Mouse (Mus musculus) CH12.LX (cell line): ENCODE measurements around the gene Sptbn4. TPM values are rescaled to one million over a fixed set of nuclear protein-coding genes. Genes with fewer than 3 reads are reported as not detected.

Source experiments
- DNase-seq: peaks from one replicate; pipeline ENCODE4 v3.0.0-alpha.2; 2013; ENCODE audit errors: extremely low read depth
- H3K27ac ChIP-seq: 2 replicates; pipeline ENCODE4 v1.5.1; 2012; ENCODE audit warnings: low read depth, mild to moderate bottlenecking, control low read depth, moderate library complexity; ENCODE audit not compliant: insufficient read depth
- H3K27me3 ChIP-seq: replicated peaks from 2 replicates; pipeline ENCODE3; 2012; ENCODE audit warnings: inconsistent platforms
- H3K36me3 ChIP-seq, 2 experiments: replicated peaks in 1 of 2; 2 replicates each; pipeline versions ENCODE3 to v1.6.1; 2012; ENCODE audit warnings: inconsistent platforms in 1 of 2, low read length in 1 of 2, mild to moderate bottlenecking in 1 of 2, mixed read lengths in 1 of 2, moderate library complexity in 1 of 2; ENCODE audit not compliant: control insufficient read depth in 1 of 2, insufficient read depth in 1 of 2
- H3K4me1 ChIP-seq, 2 experiments: 2 replicates each; pipeline ENCODE4 v1.6.1; 2012; ENCODE audit warnings: inconsistent platforms in 1 of 2, moderate library complexity in 1 of 2; ENCODE audit not compliant: insufficient read depth in 2 of 2, control insufficient read depth in 1 of 2
- H3K4me2 ChIP-seq: 2 replicates; pipeline ENCODE4 v1.6.1; 2012; ENCODE audit warnings: low read depth, mild to moderate bottlenecking, control low read depth; ENCODE audit not compliant: poor library complexity, insufficient read depth, severe bottlenecking
- H3K4me3 ChIP-seq, 3 experiments: fragments of 150-350 bp in 1 of 3; sonication (generic) in 1 of 3; replicated peaks in 1 of 3; 2 replicates each; pipeline versions ENCODE3 to v1.5.1; 2011 to 2012; ENCODE audit warnings: low read depth in 2 of 3, low read length in 2 of 3, mild to moderate bottlenecking in 2 of 3, moderate library complexity in 2 of 3, control low read depth in 1 of 3, improper control_type of control experiment in 1 of 3, inconsistent platforms in 1 of 3, mixed read lengths in 1 of 3; ENCODE audit not compliant: poor library complexity in 1 of 3
- H3K79me2 ChIP-seq: replicated peaks from 2 replicates; pipeline ENCODE4 v1.6.1; 2012; ENCODE audit warnings: mild to moderate bottlenecking, moderate library complexity; ENCODE audit not compliant: control insufficient read depth, poor library complexity, insufficient read depth, severe bottlenecking; ENCODE audit errors: extremely low read depth
- H3K9ac ChIP-seq: 2 replicates; pipeline ENCODE4 v1.6.1; 2012; ENCODE audit warnings: low read depth, mild to moderate bottlenecking, control low read depth, moderate library complexity; ENCODE audit not compliant: insufficient read depth
- H3K9me3 ChIP-seq: replicated peaks from 2 replicates; pipeline ENCODE3; 2012; ENCODE audit warnings: low read length, inconsistent platforms, mixed read lengths
- BHLHE40 ChIP-seq: IDR thresholded peaks from 2 replicates; pipeline ENCODE4 v1.6.1; 2011; ENCODE audit warnings: mild to moderate bottlenecking, low read depth, low read length, improper control_type of control experiment
- CHD2 ChIP-seq: IDR thresholded peaks from 2 replicates; pipeline ENCODE4 v1.6.1; 2011; ENCODE audit warnings: low read length, improper control_type of control experiment
- CTCF ChIP-seq, 2 experiments: IDR thresholded peaks in 1 of 2; conservative IDR thresholded peaks in 1 of 2; 2 replicates each; pipeline ENCODE4 v1.5.1; 2011 to 2012; ENCODE audit warnings: low read depth in 2 of 2, low read length in 2 of 2, improper control_type of control experiment in 1 of 2, inconsistent platforms in 1 of 2, mild to moderate bottlenecking in 1 of 2, moderate library complexity in 1 of 2
- ELF1 ChIP-seq: IDR thresholded peaks from 2 replicates; pipeline ENCODE4 v1.6.1; 2014; ENCODE audit warnings: low read depth, mild to moderate bottlenecking, inconsistent platforms, low read length, improper control_type of control experiment
- ETS1 ChIP-seq: conservative IDR thresholded peaks from 2 replicates; pipeline ENCODE4 v1.6.1; 2012; ENCODE audit warnings: low read depth, mild to moderate bottlenecking, inconsistent platforms, low read length, improper control_type of control experiment, moderate library complexity
- GABPA ChIP-seq: IDR thresholded peaks from 2 replicates; pipeline ENCODE4 v1.6.1; 2012; ENCODE audit warnings: low read depth, low read length, improper control_type of control experiment, inconsistent platforms; ENCODE audit not compliant: insufficient replicate concordance
- HCFC1 ChIP-seq: IDR thresholded peaks from 2 replicates; pipeline ENCODE4 v1.6.1; 2012; ENCODE audit warnings: low read depth, mild to moderate bottlenecking, inconsistent platforms, low read length, improper control_type of control experiment
- JUND ChIP-seq: conservative IDR thresholded peaks from 2 replicates; pipeline ENCODE4 v1.6.1; 2011; ENCODE audit warnings: low read depth, low read length, improper control_type of control experiment
- KAT2A ChIP-seq: IDR thresholded peaks from 2 replicates; pipeline ENCODE4 v1.6.1; 2012; ENCODE audit warnings: low read length, improper control_type of control experiment, inconsistent platforms; ENCODE audit not compliant: insufficient replicate concordance
- MAZ ChIP-seq: IDR thresholded peaks from 2 replicates; pipeline ENCODE4 v1.6.1; 2012; ENCODE audit warnings: low read depth, mild to moderate bottlenecking, inconsistent platforms, low read length, improper control_type of control experiment, moderate library complexity
- MEF2A ChIP-seq: IDR thresholded peaks from 2 replicates; pipeline ENCODE4 v1.6.1; 2014; ENCODE audit warnings: low read depth, mild to moderate bottlenecking, inconsistent platforms, low read length, improper control_type of control experiment, borderline replicate concordance
- MXI1 ChIP-seq: IDR thresholded peaks from 2 replicates; pipeline ENCODE4 v1.6.1; 2011; ENCODE audit warnings: mild to moderate bottlenecking, low read depth, low read length, improper control_type of control experiment
- MYC ChIP-seq: IDR thresholded peaks from 2 replicates; pipeline ENCODE4 v1.6.1; 2011; ENCODE audit warnings: low read depth, mild to moderate bottlenecking, improper control_type of control experiment, low read length
- NRF1 ChIP-seq: IDR thresholded peaks from 2 replicates; pipeline ENCODE4 v1.6.1; 2014; ENCODE audit warnings: low read depth, mild to moderate bottlenecking, inconsistent platforms, low read length, improper control_type of control experiment, moderate library complexity
- PAX5 ChIP-seq: IDR thresholded peaks from 2 replicates; pipeline ENCODE4 v1.6.1; 2012; ENCODE audit warnings: low read length, inconsistent platforms, mixed read lengths
- POLR2A ChIP-seq: IDR thresholded peaks from 2 replicates; pipeline ENCODE4 v1.6.1; 2011; ENCODE audit warnings: low read depth, mild to moderate bottlenecking, improper control_type of control experiment, low read length
- POLR2AphosphoS2 ChIP-seq: IDR thresholded peaks from 2 replicates; pipeline ENCODE4 v1.6.1; 2011; ENCODE audit warnings: low read depth, low read length, improper control_type of control experiment
- RAD21 ChIP-seq: IDR thresholded peaks from 2 replicates; pipeline ENCODE4 v1.6.1; 2011; ENCODE audit warnings: low read depth, mild to moderate bottlenecking, low read length, improper control_type of control experiment, moderate library complexity
- SIN3A ChIP-seq: IDR thresholded peaks from 2 replicates; pipeline ENCODE4 v1.6.1; 2012; ENCODE audit warnings: low read length, improper control_type of control experiment, inconsistent platforms
- SMC3 ChIP-seq: IDR thresholded peaks from 2 replicates; pipeline ENCODE4 v1.6.1; 2011; ENCODE audit warnings: low read depth, low read length, improper control_type of control experiment
- UBTF ChIP-seq: IDR thresholded peaks from 2 replicates; pipeline ENCODE4 v1.6.1; 2012; ENCODE audit warnings: low read depth, mild to moderate bottlenecking, inconsistent platforms, low read length, improper control_type of control experiment, moderate library complexity
- USF1 ChIP-seq: IDR thresholded peaks from 2 replicates; pipeline ENCODE4 v1.6.1; 2014; ENCODE audit warnings: low read depth, mild to moderate bottlenecking, inconsistent platforms, low read length, improper control_type of control experiment
- USF2 ChIP-seq: conservative IDR thresholded peaks from 2 replicates; pipeline ENCODE4 v1.6.1; 2011; ENCODE audit warnings: low read depth, low read length, improper control_type of control experiment
- ZKSCAN1 ChIP-seq: IDR thresholded peaks from 2 replicates; pipeline ENCODE4 v1.6.1; 2012; ENCODE audit warnings: low read depth, inconsistent platforms, low read length, improper control_type of control experiment, borderline replicate concordance
- ZMIZ1 ChIP-seq: IDR thresholded peaks from 2 replicates; pipeline ENCODE4 v1.6.1; 2012; ENCODE audit warnings: low read depth, mild to moderate bottlenecking, inconsistent platforms, low read length, improper control_type of control experiment
- dilution Hi-C: fragments of 300-500 bp; cut with MboI; formaldehyde crosslinking; loops from 2 replicates; pipeline ENCODE4 v1.14.3; 2020; ENCODE audit warnings: low sequenced_read_pairs; ENCODE audit not compliant: extremely low pct_unique_long_range_greater_than_20kb, extremely low pct_ligation_motif_present
- in situ Hi-C: fragments of 300-500 bp; cut with MboI; formaldehyde crosslinking; loops from 3 replicates; pipeline ENCODE4 v1.14.3; 2019; ENCODE audit warnings: low sequenced_read_pairs, low pct_ligation_motif_present, low pct_unique_long_range_greater_than_20kb, mixed read lengths
- polyA plus RNA-seq: library from polyadenylated mRNA; unstranded; fragments of >175 nt; gene quantifications from 2 replicates; pipeline ENCODE4 v1.2.1, GENCODE M21; 2012; ENCODE audit warnings: low read depth; ENCODE audit not compliant: insufficient read length
- total RNA-seq, 2 experiments: library from RNA; depleted of rRNA; stranded (reverse); fragments of 300-350 nt in 1 of 2; fragments of >200 nt in 1 of 2; gene quantifications; 2 replicates each; pipeline ENCODE4 v1.2.3; 2012 to 2014

Sptbn4 gene
- total and polyA plus RNA-seq, 3 experiments, result 0.21 to 0.38 (median 0.24) TPM

DNA sequence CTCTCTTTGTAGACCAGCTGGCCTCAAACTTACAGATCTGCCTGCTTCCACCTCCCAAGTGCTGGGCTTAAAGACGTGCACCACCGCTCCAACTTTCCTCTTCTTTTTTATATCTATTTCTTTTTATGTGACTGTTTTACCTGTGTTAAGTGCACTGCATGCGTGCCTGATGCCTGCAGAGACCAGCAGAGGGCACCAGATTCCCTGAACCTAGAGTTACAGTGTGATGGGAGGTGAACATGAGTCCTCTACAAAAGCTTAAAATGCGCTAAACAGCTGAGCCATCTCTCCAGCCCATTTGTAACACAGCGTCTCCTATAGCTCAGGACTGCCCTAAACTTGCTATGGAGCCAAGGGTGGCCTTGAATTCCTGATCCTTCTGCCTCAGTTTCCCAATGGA is 9.9 kb downstream of the Sptbn4 start:
- no peak overlapping the region for H3K9ac ChIP-seq
- in situ Hi-C loops, result loop anchor here (5.0 kb wide), 1 partner anchor 60 kb away; the partner anchor contains the start of gene Prx
- peaks cover 12% of the 10 kb centered on the region for H3K9me3 ChIP-seq
- peaks cover 48% of the 10 kb centered on the region for H3K27me3 ChIP-seq
- H3K4me1 ChIP-seq, result peaks cover 0 to 5% of the 10 kb centered on the region in 2 experiments; a peak in 2 of 4 replicates
- no peak overlapping the region for H3K4me3 ChIP-seq
- H3K4me2 ChIP-seq, result no peak overlapping the region
- H3K79me2 ChIP-seq, result no peaks in the 10 kb centered on the region
- TF ChIP-seq MXI1 (no peak), ZMIZ1 (no peak), SMC3 (peak; percentile 78), MYC (peak; percentile 57; the same call in 1 of the 2 replicates), POLR2A (no peak), USF2 (no peak), BHLHE40 (no peak), JUND (no peak), ELF1 (no peak), RAD21 (peak; percentile 76), MEF2A (no peak), HCFC1 (no peak), POLR2AphosphoS2 (no peak), UBTF (no peak), CTCF (conservative IDR thresholded peaks at IDR 0.05 in 1 of 2, IDR thresholded peaks at IDR 0.05 in 1 of 2; ENCODE audit: low read depth in 2 of 2, low read length in 2 of 2) (peak; percentile 49 to 88; a peak in 3 of 4 replicates), USF1 (no peak), GABPA (no peak), ETS1 (no peak), NRF1 (no peak)
- H3K27ac ChIP-seq, result no peak overlapping the region
- H3K36me3 ChIP-seq, result no peaks in the 10 kb centered on the region
- peak; percentile 63 for DNase-seq
- dilution Hi-C loops, result no loop called here

GRCm38 (mm10) chr7:27433794-27434193 is 13.7 kb downstream of the Sptbn4 start:
- DNase-seq, result no peak
- TF ChIP-seq USF1 (no peak), UBTF (no peak), ZKSCAN1 (no peak), CHD2 (no peak), MAZ (no peak), KAT2A (no peak), PAX5 (no peak), JUND (no peak), SIN3A (no peak), ELF1 (no peak)
- 0 out of 2 replicates have a peak overlapping the region, but pooled peaks have one; percentile 14 for H3K4me2 ChIP-seq
- no peaks in the 10 kb centered on the region for H3K36me3 ChIP-seq
- H3K4me1 ChIP-seq, result peaks cover 0 to 7% of the 10 kb centered on the region in 2 experiments; a peak in 2 of 4 replicates
- in situ Hi-C loops, result no loop called here
- H3K9me3 ChIP-seq, result peaks cover 13% of the 10 kb centered on the region
- dilution Hi-C loops, result no loop called here
- H3K4me3 ChIP-seq, result no peak overlapping the region
- no peak overlapping the region for H3K27ac ChIP-seq
- peaks cover 61% of the 10 kb centered on the region for H3K27me3 ChIP-seq
- H3K9ac ChIP-seq, result no peak overlapping the region
- no peaks in the 10 kb centered on the region for H3K79me2 ChIP-seq
